Mouse (Mus musculus): ENCODE results near the gene Cnst.

The Cnst gene

DNA sequence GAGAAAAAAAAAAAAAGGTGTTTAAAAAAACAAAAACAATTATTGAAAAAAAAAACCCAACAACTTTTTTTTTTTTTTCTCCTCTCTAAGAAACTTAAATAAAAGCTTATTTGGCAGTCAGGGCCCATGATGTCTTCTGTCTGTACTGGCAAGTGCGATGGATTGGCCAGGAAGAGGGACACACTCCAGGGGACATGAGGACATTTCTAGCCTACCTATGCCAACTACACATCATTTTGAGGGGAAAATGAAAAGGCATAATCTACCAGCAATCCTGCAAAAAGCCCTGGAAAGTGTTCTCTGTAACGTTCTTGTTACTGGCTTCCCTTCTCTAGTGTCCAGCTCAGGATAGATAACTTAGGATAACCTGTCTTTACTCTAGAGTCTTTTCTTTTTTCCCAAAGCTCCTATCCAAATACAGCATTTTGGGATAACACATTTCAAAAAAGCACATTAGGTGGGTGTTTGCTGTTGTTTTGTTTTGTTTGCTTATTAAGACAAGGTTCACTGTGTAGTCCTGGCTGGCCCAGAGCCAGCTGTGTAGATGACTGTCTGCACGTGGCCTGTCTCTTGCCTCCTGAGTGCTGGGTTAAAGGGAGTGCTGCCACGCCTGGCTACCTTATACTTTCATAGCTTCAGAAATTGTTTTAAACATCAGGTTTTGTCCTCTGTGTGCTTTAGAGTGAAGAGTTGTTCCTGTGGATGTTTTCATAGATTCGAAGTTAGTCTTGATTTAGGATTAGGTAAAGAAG is 7.2 kb downstream of the Cnst start:
- no peak for DNase-seq (ENCODE audit: low spot score)

- no peak for DNase-seq (ENCODE audit: low spot score)
These were observed 7.8 kb downstream of the Cnst start for GRCm38 (mm10) chr1:179553949-179554347.

DNA sequence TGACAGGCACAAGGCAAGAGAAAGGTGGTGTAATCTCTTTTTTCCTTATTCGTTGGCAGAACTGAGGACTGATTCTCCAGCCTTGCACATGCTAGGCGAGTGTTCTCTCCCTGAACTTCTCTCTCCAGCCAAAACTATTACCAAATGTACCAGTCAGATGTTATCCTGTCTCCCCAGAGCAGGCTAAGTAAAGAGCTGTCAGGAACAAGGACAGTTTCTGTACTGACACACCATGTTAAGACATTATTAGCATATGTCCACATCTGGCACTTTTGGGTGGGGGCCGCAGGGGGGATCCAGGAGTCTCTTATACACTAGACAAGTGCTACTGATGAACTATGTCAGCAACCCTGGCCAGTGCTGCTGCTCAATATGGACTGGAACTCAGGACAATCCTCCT is 10.8 kb downstream of the Cnst start:
- no peak for DNase-seq (ENCODE audit: low spot score)

- no peak for DNase-seq (ENCODE audit: low spot score)
These were observed 13.4 kb downstream of the Cnst start for GRCm38 (mm10) chr1:179559446-179560194.

DNA sequence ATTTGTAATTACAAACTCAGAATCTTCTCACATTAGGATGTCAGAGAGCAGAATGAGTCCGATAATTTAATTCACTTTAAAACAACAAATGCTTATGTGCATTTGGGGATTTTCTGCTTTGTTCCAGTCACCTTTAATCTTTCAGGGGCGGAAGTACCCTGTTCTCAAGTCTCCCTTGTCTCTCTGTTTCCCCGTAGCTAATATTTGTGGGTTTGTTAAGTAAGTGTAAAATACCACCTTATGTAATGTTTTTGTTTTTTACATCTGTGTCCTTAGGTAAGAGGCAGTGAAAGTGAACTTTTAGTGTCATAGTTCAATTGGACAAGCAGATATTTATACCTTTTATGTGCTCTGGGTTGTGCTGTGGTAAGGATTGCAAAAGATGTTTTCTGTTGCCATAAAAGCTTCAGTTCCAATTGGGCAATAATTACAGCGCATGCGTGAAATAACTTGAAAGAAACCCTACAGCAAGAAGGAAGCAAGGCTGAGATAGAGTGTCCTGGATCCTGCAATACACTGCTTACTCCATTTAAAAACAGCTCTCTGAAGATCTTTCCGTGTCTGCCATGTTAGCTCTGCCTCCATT is 14.8 kb downstream of the Cnst start:
- DNase-seq (ENCODE audit: low spot score), result no peak

GRCm38 (mm10) chr1:179563211-179563610 is 17.0 kb downstream of the Cnst start:
- DNase-seq (ENCODE audit: low spot score), result no peak

DNA sequence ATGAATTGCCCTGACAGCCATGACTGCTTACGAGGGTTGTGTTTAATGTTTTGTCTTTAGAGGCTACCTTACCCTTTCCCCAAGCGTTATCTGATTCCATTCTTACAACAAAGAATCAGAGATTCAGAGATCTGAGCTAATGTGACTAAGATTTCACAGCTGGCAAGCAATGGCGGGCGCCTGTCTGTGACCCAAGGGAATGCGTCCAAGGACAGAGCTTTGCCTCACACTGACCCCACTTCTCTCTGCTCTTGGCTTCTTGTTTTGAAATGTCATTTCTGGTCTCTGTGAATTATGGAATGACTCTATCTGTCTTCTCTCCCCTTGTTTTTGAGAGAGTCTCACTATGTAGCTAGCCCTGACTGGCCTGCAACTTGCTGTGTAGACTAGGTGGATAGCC is 17.8 kb downstream of the Cnst start:
- no peak for DNase-seq (ENCODE audit: low spot score)

DNA sequence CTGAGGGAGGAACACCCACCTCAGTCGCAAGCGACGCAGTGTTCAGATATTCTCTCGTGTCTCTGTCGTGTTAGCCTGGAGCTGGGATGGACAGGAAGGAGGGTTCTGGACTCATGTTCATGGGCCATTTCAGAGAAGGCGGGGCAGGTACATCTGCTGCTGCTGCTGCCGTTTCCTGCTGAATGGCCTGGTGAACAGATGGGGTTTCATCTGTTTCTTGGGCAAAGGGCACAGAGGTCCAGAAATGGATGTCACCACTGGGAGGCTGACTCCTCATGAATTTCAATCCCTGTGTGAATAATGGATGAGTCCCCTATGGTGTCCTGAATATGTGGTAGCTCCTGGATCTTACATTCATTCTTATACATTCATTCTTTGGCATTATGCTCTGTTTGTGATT is 21.4 kb downstream of the Cnst start:
- DNase-seq (ENCODE audit: low spot score), result no peak

- DNase-seq (ENCODE audit: low spot score), result no peak
These were observed 22.7 kb downstream of the Cnst start for GRCm38 (mm10) chr1:179568690-179569398.

- DNase-seq (ENCODE audit: low spot score), result no peak
These were observed 24.3 kb downstream of the Cnst start for GRCm38 (mm10) chr1:179570482-179570881.

DNA sequence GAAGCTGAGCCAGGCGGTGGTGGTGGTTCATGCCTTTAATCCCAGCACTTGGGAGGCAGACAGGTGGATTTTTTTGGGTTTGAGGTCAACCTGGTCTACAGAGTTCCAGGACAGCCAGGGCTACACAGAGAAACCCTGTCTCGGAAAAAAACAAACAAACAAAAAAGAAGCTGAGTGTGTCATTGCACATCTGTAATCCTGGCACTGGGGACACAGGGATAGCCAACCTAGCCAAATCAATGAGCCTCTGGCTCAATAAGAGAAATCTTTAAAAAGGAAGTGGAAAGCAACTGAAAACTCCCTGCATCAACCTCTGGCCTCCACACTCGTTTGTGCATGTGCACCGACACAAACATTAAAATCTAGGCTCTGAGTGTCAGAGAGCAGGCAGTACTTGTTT is 25.5 kb downstream of the Cnst start:
- no peak for DNase-seq (ENCODE audit: low spot score)

DNA sequence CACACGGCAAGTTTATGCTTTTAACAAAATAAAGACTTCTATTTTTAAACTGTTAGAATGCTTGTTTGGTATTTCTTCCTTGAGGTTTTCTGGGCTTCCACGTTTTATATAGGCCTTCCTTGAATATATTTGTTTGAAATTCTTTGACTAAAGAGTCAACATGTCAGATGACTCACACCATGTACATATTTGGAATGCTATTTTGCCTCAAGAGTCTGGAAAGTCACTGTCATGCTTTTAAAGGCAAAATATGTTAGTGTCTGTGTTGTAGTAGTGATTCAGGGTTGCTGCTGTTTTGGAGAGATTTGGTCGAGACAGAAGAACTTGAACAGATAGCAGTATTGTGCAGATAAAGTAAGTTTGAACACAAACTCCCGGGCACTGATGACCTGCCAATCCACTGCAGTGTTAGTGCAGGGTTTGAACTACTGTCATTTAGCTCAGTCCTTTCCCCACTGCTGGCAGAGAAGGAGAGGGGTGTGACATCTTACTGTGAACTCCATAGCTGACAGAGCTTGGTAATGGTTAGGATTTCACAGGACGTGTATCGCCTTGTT is 27.6 kb downstream of the Cnst start:
- no peak for DNase-seq (ENCODE audit: low spot score)

GRCm38 (mm10) chr1:179578625-179579024 is 32.5 kb downstream of the Cnst start:
- no peak for DNase-seq (ENCODE audit: low spot score)

DNA sequence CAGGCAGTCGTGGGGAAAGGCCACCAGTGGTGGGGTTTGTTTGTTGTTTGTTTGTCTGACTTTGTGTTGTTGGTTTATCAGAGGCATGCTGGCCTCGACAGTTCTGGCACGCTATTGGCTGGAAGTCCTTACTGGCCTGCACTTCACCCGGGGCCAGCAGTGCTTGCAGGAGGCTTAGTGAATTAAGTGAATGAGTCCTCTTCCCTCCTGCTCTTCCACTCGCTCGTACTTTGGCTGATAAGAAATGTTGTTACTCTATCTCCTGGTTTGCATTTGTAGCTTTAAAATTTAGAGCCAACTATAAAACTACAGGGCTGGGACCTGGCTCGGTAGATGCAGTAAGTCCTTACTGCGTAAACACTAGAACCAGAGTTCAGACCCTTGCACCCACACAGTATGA is 34.0 kb downstream of the Cnst start:
- no peak for DNase-seq (ENCODE audit: low spot score)

DNA sequence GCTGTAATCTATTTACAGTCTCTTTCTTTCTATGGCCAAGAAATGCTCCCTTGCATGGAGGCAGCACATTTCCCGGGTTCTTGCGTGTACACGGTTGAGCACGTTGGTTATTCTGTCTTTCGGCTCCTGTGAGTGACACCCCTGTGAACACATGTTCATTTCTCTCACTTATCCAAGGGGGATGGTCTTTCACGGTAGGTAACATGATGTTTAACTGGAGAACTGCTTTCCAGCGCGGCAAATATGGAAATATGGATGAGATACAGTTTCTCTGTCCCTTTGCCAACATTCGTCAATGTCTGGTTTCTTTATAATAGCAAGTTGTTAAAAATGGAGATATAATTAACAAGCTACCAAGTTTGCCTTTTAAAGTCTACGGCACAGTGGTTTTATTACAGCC is 35.3 kb downstream of the Cnst start:
- DNase-seq (ENCODE audit: low spot score), result no peak

- no peak for DNase-seq (ENCODE audit: low spot score)
These were observed 35.9 kb downstream of the Cnst start for GRCm38 (mm10) chr1:179582021-179582433.

DNA sequence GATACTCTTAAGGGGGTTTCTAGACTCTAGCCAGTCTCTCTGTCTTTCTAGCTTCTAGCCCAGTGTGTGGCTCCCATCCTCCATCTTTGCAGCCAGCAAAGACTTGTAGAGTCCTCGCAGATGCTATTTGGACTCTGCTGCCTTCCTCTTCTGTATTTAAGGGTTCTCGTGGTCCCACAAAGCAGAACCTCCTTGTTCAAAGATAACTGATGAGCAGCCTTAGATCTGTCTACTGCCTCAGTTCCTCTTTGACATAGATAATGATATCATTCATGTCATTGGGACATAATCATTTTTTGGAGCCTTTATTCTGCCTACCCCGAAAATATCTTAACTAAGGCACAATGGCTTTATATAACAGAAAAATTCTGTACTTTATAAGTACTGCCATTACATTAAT is 36.9 kb downstream of the Cnst start:
- no peak for DNase-seq (ENCODE audit: low spot score)

- no peak for DNase-seq (ENCODE audit: low spot score)
These were observed 38.0 kb downstream of the Cnst start for GRCm38 (mm10) chr1:179584220-179584619.

DNA sequence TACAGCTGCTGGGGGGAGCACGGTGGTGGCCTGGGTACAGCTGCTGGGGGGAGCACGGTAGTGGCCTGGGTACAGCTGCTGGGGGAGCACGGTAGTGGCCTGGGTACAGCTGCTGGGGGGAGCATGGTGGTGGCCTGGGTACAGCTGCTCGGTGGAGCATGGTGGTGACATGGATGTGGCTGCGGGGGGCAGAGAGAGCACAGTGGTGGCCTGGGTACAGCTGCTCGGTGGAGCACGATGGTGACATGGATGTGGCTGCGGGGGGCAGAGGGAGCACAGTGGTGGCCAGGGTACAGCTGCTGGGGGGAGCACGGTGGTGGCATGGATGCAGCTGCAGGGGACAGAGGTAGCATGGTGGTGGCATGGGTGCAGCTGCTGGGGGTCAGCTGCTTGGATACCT is 39.5 kb downstream of the Cnst start:
- no peak for DNase-seq (ENCODE audit: low spot score)

GRCm38 (mm10) chr1:179586430-179587095 is 40.4 kb downstream of the Cnst start:
- no peak for DNase-seq (ENCODE audit: low spot score)

- no peak for DNase-seq (ENCODE audit: low spot score)
These were observed 42.1 kb downstream of the Cnst start for GRCm38 (mm10) chr1:179588230-179588629.

DNA sequence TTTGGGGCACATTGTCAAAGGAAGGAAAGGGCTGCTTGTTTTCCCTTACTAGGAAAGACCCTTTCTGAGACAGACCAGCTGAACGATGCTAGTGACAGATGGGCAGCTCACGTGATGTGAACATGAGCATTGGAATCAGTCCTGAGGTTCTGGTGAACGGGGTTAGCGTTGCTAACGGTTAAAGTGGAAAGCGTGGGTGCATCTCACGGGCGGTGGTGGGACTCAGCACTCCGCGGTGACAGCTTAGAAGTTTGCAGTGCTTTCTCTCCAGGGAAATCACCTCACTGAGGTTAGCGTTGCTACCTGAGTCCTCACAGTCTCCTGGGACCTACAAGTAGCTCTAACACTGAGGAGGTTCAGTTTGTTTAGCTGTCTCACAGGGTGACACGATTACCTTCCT is 45.5 kb downstream of the Cnst start:
- DNase-seq (ENCODE audit: low spot score), result peak; percentile 61
